In genomic region chr13:98298833-98299758, GRCm38 (mm10) we compare ENCODE assay signal across 8 mouse cellular contexts. TPM values are rescaled to one million over a fixed set of nuclear protein-coding genes. Genes with fewer than 3 reads are reported as not detected.
DNase-seq lines count a peak whose midpoint lies in the region; ATAC-seq lines count a peak whose summit lies in the region.

No protein-coding gene starts in this region.

- no peaks in the 10 kb centered on the region; the same call in 1 of the 2 replicates for H3K27me3 ChIP-seq in hindbrain, embryonic 12.5 days

- H3K27ac ChIP-seq in hindbrain, embryonic 12.5 days, result no peak overlapping the region

- H3K36me3 ChIP-seq in hindbrain, embryonic 12.5 days, result no peaks in the 10 kb centered on the region

- H3K4me1 ChIP-seq in hindbrain, embryonic 12.5 days, result no peaks in the 10 kb centered on the region

- peak; percentile 89 for ATAC-seq in frontal cortex, adult (ENCODE audit: low TSS enrichment)
- ATAC-seq in hindbrain, embryonic 12.5 days (ENCODE audit: low FRiP score), result peak; percentile 79

- DNase-seq in Muller cell, postnatal 12 days (ENCODE audit: inconsistent ontology term), result peak; percentile 77
- DNase-seq in cerebellum, adult 8-10 months, result peak; percentile 71
- peak; percentile 87 for DNase-seq in layer of hippocampus, postnatal 10 days (ENCODE audit: low spot score in 2 of 2)
- DNase-seq in lung, postnatal 25 days (ENCODE audit: low spot score), result peak; percentile 63
- DNase-seq in retina, postnatal 1 day, result peak; percentile 95
- DNase-seq in urinary bladder, postnatal 10 days (ENCODE audit: low spot score), result peak; percentile 32

- 51% methylated on average over 21 of the region's 21 CpGs for WGBS in hindbrain, embryonic 12.5 days

- no peak overlapping the region for H3K4me3 ChIP-seq in hindbrain, embryonic 12.5 days

- H3K9me3 ChIP-seq in hindbrain, embryonic 12.5 days (replicated peaks), result no peaks in the 10 kb centered on the region

- no peak overlapping the region for H3K9ac ChIP-seq in hindbrain, embryonic 12.5 days

- peak overlapping the region; percentile 36; the same call in 1 of the 2 replicates for H3K4me2 ChIP-seq in hindbrain, embryonic 12.5 days (replicated peaks)

RNA-seq across cellular contexts. Expression of gene Btf3, which starts 17.7 kb away (rescaled TPM):
- polyA plus RNA-seq in hindbrain, embryonic 12.5 days (2016; fragmentation: Nextera tagmentation; extraction: Ambion mirVana), result 631 and 677 TPM in 2 replicates
- total RNA-seq in layer of hippocampus, postnatal 10 days (2021), result 100 to 1,000 TPM; 240 to 268 TPM

RNA-seq across cellular contexts. Expression of gene Gm21976, which starts 19.4 kb away (rescaled TPM):
- not detected in 2 replicates for polyA plus RNA-seq in hindbrain, embryonic 12.5 days (2016; fragmentation: Nextera tagmentation; extraction: Ambion mirVana)
- not detected for total RNA-seq in layer of hippocampus, postnatal 10 days (2021)

RNA-seq across cellular contexts. Expression of gene Ankra2, which starts 36.2 kb away (rescaled TPM):
- polyA plus RNA-seq in hindbrain, embryonic 12.5 days (2016; fragmentation: Nextera tagmentation; extraction: Ambion mirVana), result 42.2 and 44.8 TPM in 2 replicates
- total RNA-seq in layer of hippocampus, postnatal 10 days (2021), result 10 to 100 TPM; 59.2 to 60.1 TPM

RNA-seq across cellular contexts. Expression of gene Utp15, which starts 36.3 kb away (rescaled TPM):
- polyA plus RNA-seq in hindbrain, embryonic 12.5 days (2016; fragmentation: Nextera tagmentation; extraction: Ambion mirVana), result 35.0 and 36.1 TPM in 2 replicates
- total RNA-seq in layer of hippocampus, postnatal 10 days (2021), result 10 to 100 TPM; 22.3 to 22.6 TPM

RNA-seq across cellular contexts. Expression of gene Foxd1, which starts 54.9 kb away (rescaled TPM):
- polyA plus RNA-seq in hindbrain, embryonic 12.5 days (2016; fragmentation: Nextera tagmentation; extraction: Ambion mirVana), result 7.0 and 9.2 TPM in 2 replicates
- 1 to 10 TPM; 1.5 to 1.6 TPM for total RNA-seq in layer of hippocampus, postnatal 10 days (2021)

Comparison
In these comparisons a context has a peak if more than half of its experiments do, and no peak if none do; other contexts are left out.
1. DNase-seq: peak in every context shown above with its lines; median percentile 95 in retina, postnatal 1 day; 87 in layer of hippocampus, postnatal 10 days; 77 in Muller cell, postnatal 12 days; 71 in cerebellum, adult 8-10 months; 63 in lung, postnatal 25 days; 32 in urinary bladder, postnatal 10 days.